In the genomic region with DNA sequence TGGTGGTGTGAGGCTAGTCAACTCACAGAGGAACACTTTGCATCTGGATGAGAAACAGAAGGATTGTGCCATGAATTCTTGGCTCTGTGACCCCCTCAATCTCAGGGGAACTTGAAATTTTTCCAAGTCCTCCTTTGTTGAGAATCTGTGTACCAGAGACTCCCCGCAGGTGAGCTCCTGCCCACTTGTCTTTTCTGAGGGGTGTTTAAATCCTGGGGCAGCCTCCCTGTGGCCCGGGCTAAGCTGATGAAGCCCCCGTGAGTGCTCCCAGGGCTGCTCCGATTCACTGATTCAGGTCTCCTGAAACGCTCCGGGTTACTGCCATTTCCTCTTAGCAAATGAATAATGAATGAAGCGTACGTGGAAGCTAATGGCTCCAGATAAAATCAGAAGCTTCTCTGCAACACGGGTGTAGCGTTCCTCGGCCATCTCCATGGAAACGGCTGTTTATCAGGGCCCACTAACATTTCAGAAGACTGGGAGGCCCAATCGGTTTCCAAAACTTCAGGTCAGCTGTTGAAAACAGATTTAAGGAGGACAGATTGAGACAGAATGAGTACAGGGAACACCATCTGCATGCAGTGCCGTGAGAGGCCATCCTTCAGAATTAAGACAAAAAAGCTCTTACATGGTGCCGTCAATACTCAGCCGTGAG, we compare ENCODE assay signal across 9 mouse cellular contexts.
DNase-seq lines count a peak whose midpoint lies in the region; ATAC-seq and TF ChIP-seq lines count a peak whose summit lies in the region.
"Had no signal": no experiment of that assay in that cellular context is flagged by ENCODE, and none has a peak within 500 bp of the region (broad histone marks: within the 10 kb centered on the region; RNA-seq: fewer than 3 reads in every experiment).

No protein-coding gene starts in this region.

- ATAC-seq in kidney, embryonic 16.5 days (ENCODE audit: low FRiP score, low TSS enrichment) = peak; percentile 43; the same call in 1 of the 2 replicates
- ATAC-seq in embryonic facial prominence, embryonic 14.5 days (ENCODE audit: low read depth) = no peak; the same call in 1 of the 2 replicates

- H3K4me3 ChIP-seq in kidney, embryonic 16.5 days (ENCODE audit: low read length) = no peak overlapping the region
- no peak overlapping the region for H3K4me3 ChIP-seq in embryonic facial prominence, embryonic 14.5 days (ENCODE audit: low read depth, low read length)
- H3K4me3 ChIP-seq in olfactory bulb, adult 2 months (ENCODE audit: insufficient read depth, low read depth, low read length) = no peak overlapping the region

- DNase-seq in kidney, adult 18-20 months = no peak
- DNase-seq in embryonic facial prominence, embryonic 14.5 days (ENCODE audit: low spot score) = peak; percentile 42
- peak; percentile 69 for DNase-seq in layer of hippocampus, adult 9-10 months (ENCODE audit: low spot score)
- no peak for DNase-seq in ovary, adult 18-20 months (ENCODE audit: low spot score)
- DNase-seq in yolk sac, embryonic 10.5 days (ENCODE audit: low spot score) = no peak
- DNase-seq in adrenal gland, adult 2 months = no peak

- H3K27ac ChIP-seq in kidney, embryonic 16.5 days (ENCODE audit: low read length) = peak overlapping the region; percentile 47; the same call in 1 of the 2 replicates
- 0 out of 2 replicates have a peak overlapping the region, but pooled peaks have one; percentile 22 for H3K27ac ChIP-seq in embryonic facial prominence, embryonic 14.5 days (replicated peaks; ENCODE audit: low read depth, low read length)
- peak overlapping the region; percentile 66 for H3K27ac ChIP-seq in olfactory bulb, adult 2 months (ENCODE audit: insufficient read depth, low read depth, low read length)

- WGBS in kidney, embryonic 16.5 days = 25% methylated on average over 16 of the region's 16 CpGs
- 24% methylated on average over 16 of the region's 16 CpGs for WGBS in embryonic facial prominence, embryonic 14.5 days
- WGBS in olfactory bulb, adult 2 months = 13% methylated on average over 16 of the region's 16 CpGs

- no peaks in the 10 kb centered on the region for H3K9me3 ChIP-seq in kidney, embryonic 16.5 days (ENCODE audit: low read length)
- no peaks in the 10 kb centered on the region for H3K9me3 ChIP-seq in embryonic facial prominence, embryonic 14.5 days (ENCODE audit: control insufficient read depth, low read length)

- peak overlapping the region; percentile 28 for H3K4me2 ChIP-seq in kidney, embryonic 16.5 days (replicated peaks; ENCODE audit: low read depth, low read length)
- H3K4me2 ChIP-seq in embryonic facial prominence, embryonic 14.5 days (ENCODE audit: low read depth, low read length) = peak overlapping the region; percentile 29

- H3K9ac ChIP-seq in kidney, embryonic 16.5 days (replicated peaks; ENCODE audit: low read length) = no peak overlapping the region
- no peak overlapping the region for H3K9ac ChIP-seq in embryonic facial prominence, embryonic 14.5 days (ENCODE audit: low read depth, low read length)

- peaks cover 17% of the 10 kb centered on the region for H3K4me1 ChIP-seq in kidney, embryonic 16.5 days (ENCODE audit: insufficient read depth, low read length)
- peaks cover 9% of the 10 kb centered on the region for H3K4me1 ChIP-seq in embryonic facial prominence, embryonic 14.5 days (ENCODE audit: control insufficient read depth, insufficient read depth, low read length)
- H3K4me1 ChIP-seq in olfactory bulb, adult 2 months (ENCODE audit: control insufficient read depth, insufficient read depth, low read length) = peaks cover 48% of the 10 kb centered on the region

- H3K27me3 ChIP-seq in kidney, embryonic 16.5 days (ENCODE audit: insufficient read depth, low read length) = no peaks in the 10 kb centered on the region
- H3K27me3 ChIP-seq in embryonic facial prominence, embryonic 14.5 days (replicated peaks; ENCODE audit: control insufficient read depth, insufficient read depth, low read length) = no peaks in the 10 kb centered on the region

- no peaks in the 10 kb centered on the region for H3K36me3 ChIP-seq in kidney, embryonic 16.5 days (ENCODE audit: insufficient read depth, low read length)
- no peaks in the 10 kb centered on the region for H3K36me3 ChIP-seq in embryonic facial prominence, embryonic 14.5 days (ENCODE audit: control insufficient read depth, insufficient read depth, low read length)
- H3K36me3 ChIP-seq: G1E had no signal

- TF ChIP-seq CTCF in olfactory bulb, adult 2 months (IDR thresholded peaks at IDR 0.05; ENCODE audit: insufficient read depth, low read depth, low read length) = no peak

- TF ChIP-seq POLR2A in olfactory bulb, adult 2 months (IDR thresholded peaks at IDR 0.05; ENCODE audit: insufficient read depth, low read depth, low read length) = no peak

Comparison
In these comparisons a context has a peak if more than half of its experiments do, and no peak if none do; other contexts are left out.
1. DNase-seq: peak in embryonic facial prominence, embryonic 14.5 days (single experiment) and layer of hippocampus, adult 9-10 months (single experiment); none in kidney, adult 18-20 months (single experiment), ovary, adult 18-20 months (single experiment), yolk sac, embryonic 10.5 days (single experiment) and adrenal gland, adult 2 months (single experiment).
2. Peak in every context shown above with its lines, with median percentiles within 50 percentile points of each other: H3K27ac ChIP-seq.